Mouse (Mus musculus) yolk sac, embryonic 10.5 days (tissue): ENCODE results near the gene Daglb.
"Not testable (repeated sequence)": the region's sequence is repeated elsewhere in the genome, so short reads cannot be mapped to it uniquely, and the experiment has no call there.

Experiments used
- DNase-seq: peaks from one replicate; pipeline ENCODE4 v3.0.0-alpha.2; 2017; ENCODE audit warnings: low spot score

The Daglb gene

DNA sequence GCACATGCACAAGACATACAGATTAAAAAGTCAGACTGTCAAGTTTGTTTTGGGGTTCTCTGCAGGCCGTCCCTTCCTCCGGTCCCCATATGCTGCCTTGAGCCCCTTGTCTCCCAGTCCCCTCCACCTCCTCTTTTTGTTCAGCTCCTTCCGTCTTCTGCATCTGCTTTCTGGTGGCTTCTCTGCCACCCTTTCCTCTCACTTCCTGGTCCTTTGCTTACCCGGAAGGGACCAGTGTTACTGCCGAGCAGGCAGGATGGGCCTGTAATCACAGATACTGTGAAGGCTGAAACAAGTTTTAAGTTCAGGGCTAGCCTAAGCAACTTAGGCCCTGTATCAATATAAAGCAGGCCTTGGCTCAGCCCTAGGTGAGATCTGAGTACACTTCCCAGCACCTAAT lies 23.6 kb downstream of the Daglb start:
- no peak for DNase-seq

DNA sequence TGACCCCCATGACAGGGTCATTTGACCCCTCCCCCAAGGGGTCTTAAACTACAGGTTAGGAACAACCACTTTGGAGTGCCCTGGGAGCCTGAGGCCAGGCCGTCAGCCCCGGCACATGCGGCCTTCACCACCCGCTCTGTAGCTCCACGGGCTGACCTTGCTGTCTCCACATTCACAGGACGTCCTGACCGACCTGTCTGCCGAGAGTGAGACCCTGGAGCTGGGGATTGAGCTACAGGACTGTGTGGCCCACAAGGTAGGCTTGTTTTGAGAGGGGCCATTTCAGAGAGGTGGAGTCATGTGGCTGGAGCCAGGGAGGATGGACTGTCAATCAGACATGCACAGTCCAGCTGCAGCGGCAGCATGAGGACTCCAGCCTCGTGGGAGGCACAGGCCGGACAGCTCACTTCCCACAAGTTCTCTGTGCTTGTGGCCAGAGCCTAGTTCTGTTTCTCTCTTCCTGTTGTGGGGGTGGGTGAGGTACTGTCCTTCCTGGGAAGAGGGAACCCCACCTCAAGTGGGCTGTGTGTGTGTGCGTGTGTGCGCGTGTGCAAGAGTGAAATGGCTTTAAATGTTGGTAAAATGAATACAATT lies 25.5 kb downstream of the Daglb start:
- no peak for DNase-seq

DNA sequence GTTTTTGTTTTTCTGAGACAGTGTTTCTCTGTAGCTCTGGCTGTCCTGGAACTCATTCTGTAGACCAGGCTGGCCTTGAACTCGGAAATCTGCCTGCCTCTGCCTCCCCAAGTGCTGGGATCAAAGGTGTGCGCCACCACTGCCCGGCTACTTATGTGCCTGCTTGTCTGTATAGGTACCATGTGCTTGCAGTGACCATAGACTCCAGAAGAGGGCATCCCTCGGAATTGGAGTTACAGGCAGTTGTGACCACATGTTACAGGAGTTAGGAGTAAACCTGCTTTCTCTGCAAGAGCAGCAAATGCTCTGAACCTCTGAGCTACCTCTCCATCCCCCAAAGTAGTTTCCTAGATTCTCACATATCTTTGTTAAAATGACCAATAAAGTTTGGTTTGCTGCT lies 27.4 kb downstream of the Daglb start:
- no peak for DNase-seq

DNA sequence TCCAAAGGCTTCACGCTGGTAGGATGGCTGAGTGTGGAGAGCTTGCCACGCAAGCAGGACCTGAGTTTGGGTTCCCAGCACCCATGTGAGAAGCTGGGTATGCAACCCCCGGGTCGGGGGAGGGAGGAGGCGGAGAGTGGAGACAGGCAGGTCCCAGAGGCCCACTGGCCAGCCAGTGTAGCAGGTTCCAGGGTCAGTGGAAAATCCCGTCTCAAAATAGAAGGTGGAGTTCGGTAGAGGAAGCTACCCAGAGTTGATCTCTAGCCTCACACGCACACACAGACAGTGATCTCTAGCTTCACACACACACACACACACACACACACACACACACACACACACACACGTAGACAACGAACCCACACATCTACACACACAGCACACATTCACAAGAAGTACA lies 28.8 kb downstream of the Daglb start:
- no peak for DNase-seq

DNA sequence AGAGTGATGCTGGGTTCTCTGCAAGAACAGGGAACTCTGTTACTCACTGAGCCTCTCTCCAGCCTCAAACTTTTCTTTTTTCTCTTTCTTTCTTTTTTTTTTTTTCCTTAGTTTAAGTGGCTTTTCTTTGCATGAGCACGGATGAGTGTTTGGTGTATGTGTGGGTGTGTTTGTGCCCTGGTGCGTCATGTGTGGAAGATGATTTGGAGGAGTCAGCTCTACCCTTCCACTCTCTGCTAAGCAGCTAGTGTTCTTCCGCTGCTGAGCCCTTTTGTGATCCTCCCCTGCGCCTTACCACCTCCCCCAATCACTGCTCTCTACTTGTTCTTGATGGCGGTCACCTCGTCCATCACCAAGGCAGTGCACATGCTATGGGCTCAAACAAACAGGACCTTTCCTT lies 31.3 kb downstream of the Daglb start:
- no peak for DNase-seq

DNA sequence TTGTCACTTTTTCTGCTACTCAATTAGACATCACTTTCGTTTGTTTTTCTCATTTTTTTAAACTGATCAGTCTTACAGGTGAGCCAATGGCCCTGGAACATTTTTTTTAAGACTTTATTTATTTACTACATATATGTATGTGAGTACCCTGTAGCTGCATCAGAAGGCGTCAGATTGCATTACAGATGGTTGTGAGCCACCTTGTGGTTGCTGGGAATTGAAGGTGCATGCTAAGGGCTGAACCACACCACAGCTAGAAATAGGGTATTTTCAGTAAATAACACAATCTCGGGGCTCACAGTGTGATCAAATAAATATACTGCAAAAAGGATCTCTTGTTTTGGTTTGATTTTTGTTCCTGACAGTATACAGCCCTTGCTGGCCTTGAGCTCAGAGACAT lies 33.1 kb downstream of the Daglb start:
- DNase-seq = no peak

DNA sequence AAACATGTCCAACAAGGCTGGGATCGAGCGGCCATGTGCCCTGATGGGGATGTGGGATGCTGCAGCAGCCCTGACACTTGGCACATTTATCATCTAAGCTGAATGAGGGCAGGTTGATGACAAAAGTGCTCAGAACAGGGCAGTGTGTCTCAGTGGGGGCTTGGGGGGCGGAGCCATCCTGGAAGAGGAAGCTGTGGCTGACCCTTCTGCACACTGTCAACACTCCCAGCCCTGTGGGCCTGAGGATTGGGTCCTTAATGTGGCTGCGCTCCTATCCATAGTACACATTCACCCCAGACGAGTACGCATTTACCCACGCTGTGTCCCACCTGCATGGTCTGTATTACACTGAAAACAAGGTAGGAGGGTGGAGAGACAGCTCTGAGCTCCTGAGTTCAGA lies 34.8 kb downstream of the Daglb start:
- no peak for DNase-seq

DNA sequence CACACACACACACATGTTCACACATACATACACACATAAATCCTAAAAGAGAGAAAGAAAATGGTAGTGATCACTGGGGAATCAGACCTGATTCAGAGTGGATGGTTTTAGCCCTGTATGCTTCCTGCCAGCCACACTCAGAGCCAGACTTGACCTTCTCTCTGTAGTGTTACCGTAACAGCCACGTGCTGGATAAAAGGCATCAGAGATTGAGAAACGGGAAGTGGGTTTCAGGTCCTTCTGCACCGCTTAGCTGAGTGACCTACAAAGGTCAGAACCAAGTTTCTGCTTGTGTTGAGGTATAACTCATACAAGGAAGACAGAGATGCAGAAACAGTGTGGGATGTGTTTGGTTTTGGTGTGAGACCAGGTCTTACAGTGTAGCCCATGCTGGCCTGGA lies 35.3 kb downstream of the Daglb start:
- no peak for DNase-seq

DNA sequence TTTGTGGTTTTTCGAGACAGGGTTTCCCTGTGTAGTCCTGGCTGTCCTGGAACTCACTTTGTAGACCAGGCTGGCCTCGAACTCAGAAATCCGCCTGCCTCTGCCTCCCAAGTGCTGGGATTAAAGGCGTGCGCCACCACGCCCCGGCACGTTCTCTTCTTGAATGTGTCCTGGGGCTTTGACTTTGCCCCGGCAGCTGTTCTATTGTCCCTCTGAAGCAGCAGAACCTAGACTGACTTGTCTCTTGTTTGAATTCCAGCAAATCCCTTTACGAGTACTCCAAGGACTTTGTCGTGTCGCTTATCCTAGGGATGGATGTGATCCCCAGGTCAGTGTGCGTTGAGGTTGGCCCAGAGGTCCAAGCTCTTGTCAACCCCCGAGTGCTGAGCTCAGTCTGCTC lies 36.3 kb downstream of the Daglb start:
- DNase-seq = not testable (repeated sequence)

DNA sequence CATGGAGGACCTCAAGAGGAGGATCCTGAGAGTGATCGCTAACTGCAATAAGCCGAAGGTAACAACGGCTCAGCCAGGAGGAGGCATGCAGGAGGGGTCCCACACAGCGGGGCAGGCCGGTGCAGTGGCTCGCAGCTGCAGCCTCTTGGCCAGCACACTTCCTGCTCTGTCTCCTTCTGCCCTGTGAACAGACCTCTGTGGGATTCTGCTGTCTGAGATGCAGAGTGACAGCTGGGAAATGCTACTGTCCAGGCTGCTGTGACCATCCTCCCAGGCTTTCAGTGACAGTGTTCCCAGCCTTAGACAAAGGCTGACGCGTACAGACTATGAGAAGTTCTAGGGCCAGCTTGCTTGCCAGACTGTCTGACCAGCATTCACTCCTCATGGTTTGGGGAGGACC lies 36.8 kb downstream of the Daglb start:
- DNase-seq = no peak

DNA sequence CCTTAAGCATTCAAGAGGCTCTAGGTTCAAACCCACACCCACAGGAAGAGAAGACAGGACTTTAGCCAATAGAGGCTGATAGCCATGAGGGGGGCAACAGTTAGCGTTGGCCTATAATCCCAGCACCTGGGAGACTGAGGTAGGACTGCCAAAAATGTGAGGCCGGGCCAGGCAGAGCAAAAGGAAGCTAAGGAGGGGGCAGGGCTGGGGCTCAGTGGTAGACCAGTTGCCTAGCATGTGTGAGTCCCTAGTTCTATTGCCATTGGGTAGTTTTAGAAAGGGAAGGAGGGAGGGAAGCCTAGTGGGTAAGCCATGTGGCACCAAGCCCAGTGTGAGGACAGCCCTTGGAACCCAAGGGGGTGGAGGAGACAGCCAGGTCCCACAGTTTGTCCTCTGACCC lies 37.3 kb downstream of the Daglb start:
- DNase-seq = no peak

DNA sequence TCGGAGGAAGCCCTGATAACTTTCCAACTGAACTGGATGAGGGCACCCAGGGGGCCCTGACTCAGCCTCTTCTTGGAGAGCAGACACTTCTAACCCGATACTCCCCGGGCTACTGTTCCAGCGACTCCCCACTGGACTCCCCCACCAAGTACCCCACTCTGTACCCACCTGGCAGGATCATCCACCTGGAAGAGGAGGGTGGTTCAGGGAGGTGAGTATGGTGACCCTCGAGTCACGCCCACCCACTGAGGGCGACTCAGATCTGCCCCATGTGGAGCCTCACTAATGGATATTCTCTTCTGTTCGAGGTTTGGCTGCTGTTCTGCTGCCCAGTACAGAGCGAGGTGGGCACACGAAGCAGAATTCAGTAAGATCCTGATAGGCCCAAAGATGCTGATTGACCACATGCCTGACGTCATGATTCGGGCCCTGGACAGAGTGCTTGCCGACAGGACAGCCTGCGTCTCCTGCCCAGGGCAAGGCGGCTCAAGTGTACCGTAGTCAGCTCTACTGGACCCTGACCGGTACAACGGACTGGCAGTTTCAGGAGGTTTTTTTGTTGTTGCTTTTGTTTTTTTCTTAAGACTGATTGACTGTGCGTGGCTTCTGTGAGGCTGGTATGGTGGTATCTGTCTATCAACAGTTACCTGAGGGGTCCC lies 38.6 kb downstream of the Daglb start:
- no peak for DNase-seq

DNA sequence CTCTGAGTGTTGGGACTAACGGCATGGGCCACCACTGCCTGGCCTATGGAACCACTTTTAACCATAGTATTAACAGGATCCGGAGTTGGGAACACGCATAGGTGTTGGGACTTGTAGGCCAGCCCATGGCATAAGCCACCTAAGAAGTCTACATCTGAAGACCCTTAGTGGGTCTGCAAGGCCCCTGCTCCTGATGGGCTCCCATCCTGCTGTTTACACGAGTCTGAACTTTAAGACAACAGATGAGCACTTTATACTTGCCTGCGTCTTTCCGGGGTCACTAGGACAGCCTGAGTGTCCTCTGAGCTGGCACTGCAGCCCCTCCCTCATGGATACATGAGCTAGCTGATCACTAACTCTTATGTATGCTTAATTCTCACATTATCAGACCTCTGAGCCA lies 39.4 kb downstream of the Daglb start:
- DNase-seq = no peak

DNA sequence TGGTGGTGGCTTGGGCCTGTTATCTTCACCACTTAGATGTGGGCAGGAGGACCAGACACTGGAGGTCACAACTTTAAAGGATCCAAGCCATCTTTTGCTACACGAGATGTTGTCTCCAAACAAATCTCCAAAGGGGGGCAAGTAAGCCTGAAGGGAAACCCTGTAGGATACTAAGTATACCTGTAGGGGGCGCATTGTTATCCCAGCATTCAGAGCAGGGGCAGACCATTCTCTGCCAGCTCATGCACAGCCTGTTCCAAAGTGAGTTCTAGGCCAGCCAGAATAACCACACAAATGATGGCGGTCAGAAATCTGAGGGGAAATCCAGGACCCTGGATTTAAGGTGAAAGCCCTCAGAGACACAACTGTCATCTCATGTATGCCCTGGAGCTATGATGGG lies 40.1 kb downstream of the Daglb start:
- DNase-seq = no peak

DNA sequence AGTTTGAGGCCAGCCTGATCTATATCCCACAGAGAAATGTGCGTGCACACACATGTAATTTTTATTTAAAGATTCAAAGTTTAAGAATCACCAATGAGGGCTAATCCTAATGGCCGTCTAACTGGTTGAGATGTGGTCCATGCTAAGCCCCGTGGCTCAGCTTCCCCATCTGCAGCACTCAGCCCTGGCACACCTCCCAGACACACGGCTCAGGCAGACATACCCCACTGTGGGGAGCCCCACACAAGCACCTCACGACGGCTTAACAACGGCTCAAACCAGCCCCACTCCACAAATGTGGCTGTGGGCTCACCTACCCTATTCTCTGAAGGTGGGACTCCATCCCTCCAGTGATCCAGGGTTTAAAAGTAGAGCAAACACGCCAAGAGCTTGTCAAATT lies 40.7 kb downstream of the Daglb start:
- DNase-seq = no peak

DNA sequence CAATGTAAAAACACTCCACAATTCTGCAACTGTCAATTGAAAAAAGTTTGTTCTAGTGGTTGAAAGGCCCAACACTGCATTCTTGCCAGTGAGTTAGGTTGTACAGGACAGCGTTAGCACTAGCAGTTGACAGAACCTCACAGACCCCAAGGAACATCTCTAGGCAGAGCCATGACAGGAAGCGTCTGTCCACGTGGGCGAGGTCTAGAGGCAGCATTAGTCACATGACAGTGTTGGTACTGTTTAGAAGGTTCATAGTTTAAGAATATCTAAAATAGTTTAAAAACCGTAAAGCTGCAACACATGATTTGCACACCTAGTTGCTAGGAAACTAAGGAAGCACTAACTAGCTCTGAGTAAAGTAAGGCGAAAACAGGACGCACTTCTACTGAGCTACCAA lies 41.2 kb downstream of the Daglb start:
- no peak for DNase-seq

DNA sequence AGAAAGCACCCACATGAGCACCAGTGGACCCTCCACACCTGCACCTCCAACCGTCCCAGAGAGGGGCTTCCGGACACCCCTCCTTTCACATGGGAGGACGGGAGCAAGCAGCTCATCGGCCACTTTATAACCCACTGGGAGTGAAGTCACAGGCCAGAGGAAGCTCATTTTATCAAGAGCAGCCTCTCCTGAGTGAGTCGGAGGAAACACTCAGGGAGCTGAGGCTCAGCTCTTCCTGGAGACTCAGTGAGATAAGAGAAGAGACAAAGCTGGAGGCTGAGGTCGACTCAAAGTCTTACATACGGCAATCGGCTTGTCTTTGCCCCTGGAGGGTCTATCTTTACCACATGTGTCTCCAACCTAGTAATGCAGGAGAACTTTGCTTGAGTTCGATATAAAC lies 44.9 kb downstream of the Daglb start:
- no peak for DNase-seq

DNA sequence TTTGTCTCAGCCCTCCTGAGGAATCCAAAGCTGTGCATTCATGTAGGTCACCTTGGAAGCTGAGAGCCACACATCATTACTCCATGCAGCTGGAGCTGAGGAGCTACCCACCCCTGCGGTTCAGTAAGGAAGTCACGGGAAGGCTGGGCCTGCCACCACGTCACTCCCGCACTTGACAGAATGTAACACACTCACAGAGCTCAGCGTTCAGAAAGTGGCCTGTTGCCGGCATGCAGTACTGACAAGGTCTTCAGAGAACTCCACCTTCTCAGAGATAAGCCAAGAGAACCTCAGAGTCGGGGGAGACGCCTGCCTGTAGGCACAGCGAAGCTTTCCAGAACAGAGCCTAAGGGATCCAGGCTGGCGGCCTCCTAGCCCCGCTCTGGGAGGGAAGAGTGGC lies 45.4 kb downstream of the Daglb start:
- no peak for DNase-seq

DNA sequence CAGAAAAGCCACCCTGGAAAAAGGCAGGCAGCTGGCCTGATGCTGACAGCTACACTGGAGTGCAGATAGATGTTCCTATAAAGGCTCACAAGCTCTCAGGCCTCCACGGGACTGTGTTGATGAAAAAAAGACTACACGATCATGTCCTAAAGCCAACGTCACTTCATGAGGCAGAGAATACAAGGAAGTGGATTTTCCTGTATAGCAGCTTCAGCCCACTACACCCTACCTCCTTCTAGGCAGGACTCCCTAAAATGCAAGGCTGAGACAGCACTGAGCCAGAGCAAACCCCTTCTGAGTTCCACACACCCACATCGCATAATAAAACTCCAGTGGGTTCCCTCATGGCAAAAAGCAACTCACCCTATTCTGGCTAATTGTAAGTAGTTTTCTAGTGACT lies 47.2 kb downstream of the Daglb start:
- no peak for DNase-seq

DNA sequence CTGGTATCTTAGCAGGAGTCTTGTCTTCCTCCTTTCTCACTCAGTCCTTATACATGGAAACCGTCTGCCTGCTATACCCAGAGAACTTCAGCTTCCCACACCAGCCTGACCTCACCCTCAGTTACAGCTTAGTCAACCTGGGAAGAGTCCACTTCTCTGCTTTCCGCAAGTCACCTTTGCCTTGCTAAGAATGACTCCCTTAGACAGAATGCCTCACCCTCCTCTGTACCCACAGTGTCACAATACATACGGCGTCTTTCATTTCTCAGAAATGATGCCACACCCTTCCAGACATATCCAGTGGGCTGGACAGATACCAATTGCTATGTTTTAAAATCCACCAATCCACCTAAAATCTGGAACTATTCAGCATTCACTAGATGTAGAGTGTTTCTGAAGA lies 47.9 kb downstream of the Daglb start:
- no peak for DNase-seq

DNA sequence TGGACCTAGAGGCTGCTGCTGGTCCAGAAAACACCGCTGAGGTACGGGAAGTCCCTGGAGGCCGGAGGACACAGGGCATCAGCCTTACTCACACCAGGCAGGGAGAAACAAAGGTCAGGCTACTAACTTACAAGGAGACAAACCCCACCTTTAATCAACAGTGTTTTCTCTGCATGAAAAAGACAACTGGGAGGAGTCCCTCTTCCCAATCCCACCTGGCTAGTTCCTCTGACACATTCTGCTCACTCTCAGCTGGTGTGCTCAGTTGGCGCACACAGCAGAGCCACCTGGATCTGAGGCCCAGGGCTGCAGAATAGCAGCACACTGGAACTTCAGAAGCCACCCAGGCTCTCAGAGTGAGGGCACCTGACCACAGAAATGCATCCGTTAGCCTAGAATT lies 50.5 kb downstream of the Daglb start:
- no peak for DNase-seq

DNA sequence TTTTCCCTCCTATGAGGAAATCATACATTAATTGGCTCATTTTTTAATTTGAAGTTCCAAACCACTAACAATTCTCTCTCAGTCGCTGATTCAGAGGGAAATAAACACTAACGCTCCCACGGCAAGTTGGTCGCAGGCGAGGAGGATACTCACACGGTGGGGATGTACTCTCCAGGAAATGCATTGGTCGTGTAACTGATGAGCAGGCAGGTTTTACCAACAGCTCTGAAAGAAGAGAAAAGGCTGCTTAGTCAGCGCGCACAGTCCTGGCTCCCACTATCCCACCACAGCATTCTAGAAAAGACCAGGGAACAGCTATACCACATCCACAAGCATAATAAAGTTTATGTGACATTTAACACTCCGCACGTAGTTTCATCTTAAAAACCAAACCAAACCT lies 52.6 kb downstream of the Daglb start:
- no peak for DNase-seq

DNA sequence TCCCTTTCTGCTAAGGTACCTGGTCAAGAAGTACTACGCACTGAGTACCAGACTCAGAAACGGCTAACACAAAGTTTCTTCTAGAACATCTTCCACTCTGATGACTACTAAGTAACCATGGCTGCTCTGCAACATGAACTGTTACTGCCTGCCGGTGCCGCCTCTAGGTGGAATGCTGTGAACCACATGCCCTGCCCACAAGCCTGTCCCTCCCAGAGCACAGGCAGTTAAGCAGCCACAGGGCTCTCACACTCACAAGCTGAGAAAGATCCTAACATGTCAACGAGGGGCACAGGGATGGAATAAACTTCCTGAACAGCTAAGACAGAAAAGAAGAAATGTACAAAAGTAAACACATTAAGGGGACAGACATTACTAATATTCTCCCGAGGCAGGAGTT lies 53.1 kb downstream of the Daglb start:
- DNase-seq = no peak

DNA sequence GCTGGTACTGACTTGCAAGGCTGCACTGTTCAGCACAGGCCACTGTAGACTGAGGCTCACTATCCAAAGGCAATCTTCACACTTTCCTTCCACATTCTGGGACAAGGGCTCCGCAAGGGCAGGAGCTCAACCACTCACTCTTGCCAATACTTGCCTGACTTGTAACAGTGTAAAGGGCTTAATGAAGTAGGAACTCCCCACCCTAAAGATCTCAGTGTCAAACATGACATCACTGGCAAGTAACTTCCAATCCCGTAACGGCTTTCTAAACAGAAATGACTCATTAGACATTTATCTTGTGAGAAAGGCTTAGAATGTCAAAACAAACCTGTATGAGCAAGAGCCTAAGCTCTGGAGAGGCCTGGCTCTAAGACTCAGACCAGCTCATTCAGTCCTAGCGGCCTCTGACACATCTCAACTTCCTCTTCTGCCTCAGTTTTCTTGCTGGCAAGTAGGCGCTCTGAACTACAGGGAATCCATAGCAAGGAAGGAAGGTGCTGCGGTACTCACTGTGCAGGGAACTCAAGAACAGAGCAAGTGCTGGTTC lies 53.7 kb downstream of the Daglb start:
- DNase-seq = peak; percentile 39
